Mouse (Mus musculus) liver, embryonic 14.5 days (tissue): ENCODE data around the gene Emid1. TPM values are rescaled to one million over a fixed set of nuclear protein-coding genes. Genes with fewer than 3 reads are reported as not detected.
A peak's percentile ranks its signal among the peaks of the same experiment; 100 is the strongest.

Source experiments
- ATAC-seq: fragments of 200-750 bp; cut with Nextera tagmentation; 2 replicates; pipeline ENCODE4 v1.8.0; 2017; ENCODE audit warnings: moderate number of reproducible peaks, mild to moderate bottlenecking, moderate library complexity; ENCODE audit not compliant: insufficient read depth
- DNase-seq, 3 experiments: peaks; one replicate each; pipeline ENCODE4 v3.0.0-alpha.2; 2012 to 2013; ENCODE audit warnings: low read depth in 3 of 3, low spot score in 3 of 3
- H3K27ac ChIP-seq: fragments of 300-500 bp; sonication (generic); 2 replicates; pipeline ENCODE4 v1.5.1; 2014; ENCODE audit warnings: moderate library complexity, mild to moderate bottlenecking, control low read depth, inconsistent platforms
- H3K27me3 ChIP-seq: fragments of 300-500 bp; sonication (generic); 2 replicates; pipeline ENCODE4 v1.6.1; 2014; ENCODE audit warnings: mild to moderate bottlenecking, low read length, moderate library complexity; ENCODE audit not compliant: control insufficient read depth, insufficient read depth
- H3K36me3 ChIP-seq: fragments of 300-500 bp; sonication (generic); replicated peaks from 2 replicates; pipeline ENCODE4 v1.6.1; 2014; ENCODE audit warnings: low read depth; ENCODE audit not compliant: control insufficient read depth, insufficient read depth
- H3K4me1 ChIP-seq, 2 experiments: fragments of 200-500 bp in 1 of 2; fragments of 300-500 bp in 1 of 2; sonication (generic) in 1 of 2; replicated peaks; 2 replicates each; pipeline ENCODE4 v1.6.1; 2012 to 2014; ENCODE audit warnings: antibody characterized with exemption in 1 of 2, inconsistent platforms in 1 of 2, low read length in 1 of 2; ENCODE audit not compliant: control insufficient read depth in 2 of 2, insufficient read depth in 2 of 2
- H3K4me2 ChIP-seq: fragments of 300-500 bp; sonication (generic); 2 replicates; pipeline ENCODE4 v1.6.1; 2014; ENCODE audit warnings: low read depth, mild to moderate bottlenecking, control low read depth, moderate library complexity
- H3K4me3 ChIP-seq, 2 experiments: fragments of 200-500 bp in 1 of 2; fragments of 300-500 bp in 1 of 2; sonication (generic) in 1 of 2; 2 replicates each; pipeline ENCODE4 v1.5.1; 2012 to 2014; ENCODE audit warnings: low read depth in 2 of 2, low read length in 2 of 2, mild to moderate bottlenecking in 2 of 2, control low read depth in 1 of 2, inconsistent platforms in 1 of 2, moderate library complexity in 1 of 2; ENCODE audit not compliant: insufficient read depth in 1 of 2
- H3K9ac ChIP-seq: fragments of 300-500 bp; sonication (generic); replicated peaks from 2 replicates; pipeline ENCODE4 v1.6.1; 2014; ENCODE audit warnings: mild to moderate bottlenecking, control low read depth, moderate library complexity
- H3K9me3 ChIP-seq: fragments of 300-500 bp; sonication (generic); 2 replicates; pipeline ENCODE4 v1.6.1; 2016; ENCODE audit warnings: low read length, mixed read lengths; ENCODE audit not compliant: control insufficient read depth
- CTCF ChIP-seq: IDR thresholded peaks from 2 replicates; pipeline ENCODE4 v1.5.1; 2016; ENCODE audit warnings: antibody characterized with exemption, low read depth, control low read depth
- EP300 ChIP-seq: IDR thresholded peaks from 2 replicates; pipeline ENCODE4 v1.6.1; 2016; ENCODE audit warnings: antibody characterized with exemption, low read depth
- WGBS: fragments of 180-500 bp; shearing (Covaris S2); extraction: QIAGEN DNeasy Blood & Tissue Kit; methylation state at CpG from one replicate; pipeline ENCODE4 v1.1.7; 2014; ENCODE audit not compliant: insufficient replicate concordance; 5-methylcytosine and 5-hydroxymethylcytosine counted together
- polyA plus RNA-seq, 2 experiments: library from polyadenylated mRNA; depleted of rRNA in 1 of 2; stranded (reverse) in 1 of 2; unstranded in 1 of 2; fragments of >200 nt; fragmentation: Nextera tagmentation in 1 of 2; extraction: Ambion mirVana in 1 of 2; gene quantifications; 2 replicates each; pipeline versions ENCODE4 v1.2.1 to v1.2.3; 2012 to 2014

Emid1 gene
- polyA plus RNA-seq, 2 experiments: 1.3 to 1.5 TPM

- no peak for TF ChIP-seq CTCF
- TF ChIP-seq EP300: no peak
- WGBS: 39% methylated on average over 9 of the region's 9 CpGs
- ATAC-seq: no peak
Measured at GRCm38 (mm10) chr11:5184250-5184649, 32.2 kb upstream of the Emid1 start.

GRCm38 (mm10) chr11:5182870-5183269, 30.8 kb upstream of the Emid1 start:
- H3K9me3 ChIP-seq: no peaks in the 10 kb centered on the region
- H3K4me2 ChIP-seq: no peak overlapping the region
- H3K4me3 ChIP-seq: no peak overlapping the region
- 57% methylated on average over 4 of the region's 4 CpGs for WGBS
- DNase-seq: no peak
- H3K9ac ChIP-seq: no peak overlapping the region
- no peaks in the 10 kb centered on the region for H3K4me1 ChIP-seq
- no peak overlapping the region for H3K27ac ChIP-seq
- TF ChIP-seq CTCF (no peak), EP300 (no peak)
- no peaks in the 10 kb centered on the region for H3K27me3 ChIP-seq
- H3K36me3 ChIP-seq: no peaks in the 10 kb centered on the region
- ATAC-seq: no peak

More at GRCm38 (mm10) chr11:5184250-5184649, 32.2 kb upstream of the Emid1 start:
- H3K27me3 ChIP-seq: no peaks in the 10 kb centered on the region
- H3K9ac ChIP-seq: no peak overlapping the region
- H3K27ac ChIP-seq: no peak overlapping the region
- H3K4me1 ChIP-seq: no peaks in the 10 kb centered on the region
- H3K4me3 ChIP-seq: no peak overlapping the region
- H3K4me2 ChIP-seq: no peak overlapping the region
- no peaks in the 10 kb centered on the region for H3K9me3 ChIP-seq
- no peak for DNase-seq
- no peaks in the 10 kb centered on the region for H3K36me3 ChIP-seq

- H3K27me3 ChIP-seq: no peaks in the 10 kb centered on the region
- no peaks in the 10 kb centered on the region for H3K9me3 ChIP-seq
- no peak overlapping the region for H3K4me2 ChIP-seq
- TF ChIP-seq CTCF (peak; percentile 97), EP300 (no peak)
- no peaks in the 10 kb centered on the region for H3K4me1 ChIP-seq
- H3K4me3 ChIP-seq: no peak overlapping the region
- H3K9ac ChIP-seq: no peak overlapping the region
- no peaks in the 10 kb centered on the region for H3K36me3 ChIP-seq
- no peak overlapping the region for H3K27ac ChIP-seq
- 21% methylated on average over 13 of the region's 13 CpGs for WGBS
- peak; percentile 23 to 45 (median 33) for DNase-seq
- ATAC-seq: no peak
Measured at GRCm38 (mm10) chr11:5181850-5182404, 29.9 kb upstream of the Emid1 start.

- 59% methylated on average over 8 of the region's 8 CpGs for WGBS
Measured at GRCm38 (mm10) chr11:5179391-5179790, 27.3 kb upstream of the Emid1 start.

GRCm38 (mm10) chr11:5177171-5177570, 25.1 kb upstream of the Emid1 start:
- no peaks in the 10 kb centered on the region for H3K4me1 ChIP-seq
- H3K4me2 ChIP-seq: no peak overlapping the region
- H3K9me3 ChIP-seq: no peaks in the 10 kb centered on the region
- no peak overlapping the region for H3K4me3 ChIP-seq
- TF ChIP-seq CTCF (no peak), EP300 (no peak)
- 32% methylated on average over 12 of the region's 12 CpGs for WGBS
- no peak overlapping the region for H3K27ac ChIP-seq
- no peak for DNase-seq
- no peak overlapping the region for H3K9ac ChIP-seq
- no peaks in the 10 kb centered on the region for H3K27me3 ChIP-seq
- no peaks in the 10 kb centered on the region for H3K36me3 ChIP-seq
- ATAC-seq: no peak

More at GRCm38 (mm10) chr11:5179391-5179790, 27.3 kb upstream of the Emid1 start:
- H3K4me3 ChIP-seq: no peak overlapping the region
- no peaks in the 10 kb centered on the region for H3K4me1 ChIP-seq
- no peak overlapping the region for H3K4me2 ChIP-seq
- H3K36me3 ChIP-seq: no peaks in the 10 kb centered on the region
- no peak overlapping the region for H3K9ac ChIP-seq
- no peak for DNase-seq
- no peak for ATAC-seq
- no peaks in the 10 kb centered on the region for H3K9me3 ChIP-seq
- H3K27me3 ChIP-seq: no peaks in the 10 kb centered on the region
- no peak overlapping the region for H3K27ac ChIP-seq
- TF ChIP-seq CTCF (no peak), EP300 (no peak)
